Mouse (Mus musculus): Measurements from ENCODE around the gene Kdm1b.

DNA sequence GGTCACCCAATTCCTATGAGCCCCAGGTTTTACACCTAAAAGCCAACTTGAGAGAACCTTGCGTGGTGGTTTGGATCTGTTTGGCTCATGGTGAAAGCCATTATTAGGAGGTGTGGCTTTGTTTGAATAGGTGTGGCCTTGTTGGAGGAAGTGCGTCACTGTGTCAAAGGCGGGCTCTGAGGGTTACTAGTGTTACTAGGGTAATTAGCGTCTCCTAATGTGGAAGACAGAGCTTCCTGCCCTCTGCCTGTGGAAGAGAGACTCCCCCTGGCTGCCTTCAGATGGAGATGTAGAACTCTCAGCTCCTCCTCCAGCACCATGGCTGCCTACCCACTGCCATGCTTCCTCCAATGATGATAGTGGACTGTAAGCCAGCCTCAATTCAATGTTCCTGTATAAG, 41.7 kb upstream of the Kdm1b start:
- TF ChIP-seq CTCF (IDR thresholded peaks at IDR 0.05; ENCODE audit: control insufficient read depth, insufficient read depth, insufficient read length), result no peak
- no peak for TF ChIP-seq MYOG (IDR thresholded peaks at IDR 0.05; ENCODE audit: control insufficient read depth, extremely low read depth, insufficient read length)
- no peak for TF ChIP-seq MAX (IDR thresholded peaks at IDR 0.05)
- no peak for TF ChIP-seq USF1 (IDR thresholded peaks at IDR 0.05; ENCODE audit: low read depth)
- TF ChIP-seq MYOD1 (IDR thresholded peaks at IDR 0.05; ENCODE audit: control insufficient read depth, insufficient read length, low read depth), result no peak
- no peak for TF ChIP-seq CEBPB (IDR thresholded peaks at IDR 0.05; ENCODE audit: low read depth)
